Mouse (Mus musculus): ENCODE measurements around the gene Ldb2. TPM values are rescaled to one million over a fixed set of nuclear protein-coding genes. Genes with fewer than 3 reads are reported as not detected.

The Ldb2 gene
- 24.3 and 27.7 TPM in 2 replicates for polyA plus RNA-seq (2012; rRNA removed)

- peak; percentile 23 to 78 for DNase-seq (ENCODE audit: extremely low spot score in 1 of 2, low spot score in 1 of 2)
These were observed at the start of gene Ldb2 for GRCm38 (mm10) chr5:44799053-44799860. Gene Ldb2, minus strand, starts transcription at chr5:44799680.

DNA sequence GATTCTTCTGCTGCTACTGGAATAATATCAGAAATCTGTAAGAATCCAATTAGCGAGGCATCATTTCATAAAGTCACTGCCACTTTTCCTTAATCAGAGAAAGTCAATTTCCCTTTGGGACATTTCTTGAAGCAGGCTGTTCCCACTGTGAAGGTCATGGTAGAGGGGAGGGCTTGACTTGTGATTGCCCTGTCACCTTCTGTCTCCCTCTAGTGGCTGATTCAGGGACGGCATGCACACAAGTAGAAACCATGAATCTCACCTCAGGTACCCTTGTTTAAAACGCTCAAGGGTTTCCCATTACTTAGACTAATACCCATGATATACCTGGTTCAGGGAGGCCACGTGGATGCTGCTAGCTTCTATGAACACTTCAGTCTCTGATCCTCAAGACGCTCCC lies 31.8 kb upstream of the Ldb2 start:
- DNase-seq (ENCODE audit: extremely low spot score in 1 of 2, low spot score in 1 of 2) = peak in 1 of 2 experiments; percentile 11

DNA sequence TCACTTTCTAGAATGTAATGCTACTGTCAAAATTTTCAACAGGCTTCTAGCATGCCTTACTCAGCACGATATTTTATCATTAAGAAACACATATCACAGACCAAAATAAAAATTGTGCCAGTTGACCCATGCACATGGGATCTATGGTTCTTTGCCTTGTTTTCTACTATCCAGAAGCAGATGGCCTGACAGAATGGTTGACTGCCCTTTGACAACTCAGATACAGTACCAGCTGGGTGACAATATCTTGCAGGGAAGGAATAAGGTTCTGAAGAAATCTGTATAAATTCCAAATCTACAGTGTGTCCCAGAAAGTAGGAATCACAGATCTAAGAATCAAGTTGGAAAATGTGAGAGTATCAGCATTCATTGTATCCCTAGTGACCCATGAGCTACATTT lies 16.0 kb upstream of the Ldb2 start:
- no peak for DNase-seq (ENCODE audit: extremely low spot score in 1 of 2, low spot score in 1 of 2)

- no peak for DNase-seq (ENCODE audit: extremely low spot score in 1 of 2, low spot score in 1 of 2)
These were observed 6.5 kb upstream of the Ldb2 start for GRCm38 (mm10) chr5:44805960-44806359.

- no peak for DNase-seq (ENCODE audit: extremely low spot score in 1 of 2, low spot score in 1 of 2)
These were observed 1.6 kb upstream of the Ldb2 start for GRCm38 (mm10) chr5:44801100-44801499.

DNA sequence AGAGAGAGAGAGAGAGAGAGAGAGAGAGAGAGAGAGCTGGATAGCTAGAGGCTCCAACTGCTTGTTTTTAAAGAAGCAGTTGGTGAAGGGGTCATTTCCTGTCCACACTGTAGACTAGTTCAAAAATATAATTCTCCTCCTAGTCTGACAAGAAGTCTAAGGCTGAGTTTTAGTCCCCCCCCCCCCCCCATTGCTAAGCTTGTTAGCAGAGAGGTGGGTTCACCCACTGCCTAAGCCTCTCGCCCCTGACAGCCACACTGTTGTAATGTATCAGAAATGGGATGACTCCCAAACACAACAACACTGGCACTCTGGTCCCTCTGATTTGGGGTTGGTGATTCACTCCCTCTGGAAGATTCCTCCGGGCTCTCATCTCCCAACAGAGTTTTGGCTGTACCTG lies 381 bp upstream of the Ldb2 start:
- no peak for DNase-seq (ENCODE audit: extremely low spot score in 1 of 2, low spot score in 1 of 2)

GRCm38 (mm10) chr5:44798493-44798892 lies 987 bp downstream of the Ldb2 start:
- DNase-seq (ENCODE audit: extremely low spot score in 1 of 2, low spot score in 1 of 2) = no peak

GRCm38 (mm10) chr5:44798056-44798455 lies 1.4 kb downstream of the Ldb2 start:
- DNase-seq (ENCODE audit: extremely low spot score in 1 of 2, low spot score in 1 of 2) = no peak

DNA sequence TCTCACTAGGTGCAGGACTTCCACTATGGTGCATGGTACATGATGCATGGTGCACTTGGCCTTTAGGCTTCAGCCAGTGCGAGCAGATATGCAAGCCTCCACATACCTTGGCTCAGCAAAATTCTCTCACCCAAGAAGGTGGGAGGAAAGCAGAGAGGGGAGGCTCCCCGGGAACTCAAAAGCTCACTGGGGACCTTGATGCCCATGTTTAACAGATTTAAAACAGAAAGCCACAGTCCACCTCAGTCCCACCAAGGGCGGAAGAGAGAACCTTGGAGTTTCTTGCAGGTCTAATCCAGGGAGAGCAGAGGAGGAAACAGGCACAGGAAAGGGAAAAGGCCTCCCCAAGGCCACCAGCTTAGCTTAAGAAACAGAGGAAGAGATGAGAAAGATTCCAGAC lies 14.9 kb downstream of the Ldb2 start:
- no peak for DNase-seq (ENCODE audit: extremely low spot score in 1 of 2, low spot score in 1 of 2)

GRCm38 (mm10) chr5:44779340-44779739 lies 20.1 kb downstream of the Ldb2 start:
- DNase-seq (ENCODE audit: extremely low spot score in 1 of 2, low spot score in 1 of 2) = no peak

DNA sequence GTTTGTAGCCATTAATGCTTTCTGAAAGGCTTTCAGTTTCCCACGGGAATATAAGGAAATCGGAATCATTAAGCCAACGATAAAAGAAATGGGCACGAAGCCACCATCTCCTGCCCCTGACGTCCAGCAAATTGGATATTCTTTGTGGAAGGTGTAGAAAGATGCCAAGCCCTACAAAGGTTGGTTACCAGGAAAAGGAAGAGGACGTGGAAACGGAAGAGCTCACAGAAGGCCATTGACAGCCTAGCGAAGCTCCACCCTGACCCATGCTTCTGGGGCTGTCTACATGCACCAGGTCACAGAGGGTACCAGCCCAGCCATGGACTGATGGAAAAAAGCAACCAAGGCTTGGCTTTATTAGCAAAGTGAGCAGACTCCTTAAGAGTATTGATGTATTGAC lies 31.0 kb downstream of the Ldb2 start:
- DNase-seq (ENCODE audit: extremely low spot score in 1 of 2, low spot score in 1 of 2) = no peak

DNA sequence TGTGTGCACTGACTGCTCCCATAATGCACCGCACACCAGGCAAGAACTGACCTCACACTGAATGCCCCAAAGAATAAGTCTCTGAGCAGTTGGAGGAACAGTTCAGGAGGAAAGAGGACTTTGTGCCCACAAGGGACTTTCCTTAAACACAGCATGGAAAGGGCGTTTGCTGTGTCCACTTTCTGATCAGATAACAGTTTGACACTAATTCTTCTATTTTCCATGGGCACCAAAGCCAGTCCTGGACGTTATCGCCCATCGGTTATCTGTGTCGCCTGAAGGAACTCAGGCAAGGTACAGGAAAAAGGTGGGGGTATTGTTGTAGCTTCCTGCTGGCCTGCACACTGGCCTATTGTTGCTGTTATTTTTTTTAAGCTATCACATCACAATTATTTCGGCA lies 34.6 kb downstream of the Ldb2 start:
- DNase-seq (ENCODE audit: extremely low spot score in 1 of 2, low spot score in 1 of 2) = no peak

- DNase-seq (ENCODE audit: extremely low spot score in 1 of 2, low spot score in 1 of 2) = no peak
These were observed 40.3 kb downstream of the Ldb2 start for GRCm38 (mm10) chr5:44759178-44759577.

- no peak for DNase-seq (ENCODE audit: extremely low spot score in 1 of 2, low spot score in 1 of 2)
These were observed 45.1 kb downstream of the Ldb2 start for GRCm38 (mm10) chr5:44754156-44754910.

DNA sequence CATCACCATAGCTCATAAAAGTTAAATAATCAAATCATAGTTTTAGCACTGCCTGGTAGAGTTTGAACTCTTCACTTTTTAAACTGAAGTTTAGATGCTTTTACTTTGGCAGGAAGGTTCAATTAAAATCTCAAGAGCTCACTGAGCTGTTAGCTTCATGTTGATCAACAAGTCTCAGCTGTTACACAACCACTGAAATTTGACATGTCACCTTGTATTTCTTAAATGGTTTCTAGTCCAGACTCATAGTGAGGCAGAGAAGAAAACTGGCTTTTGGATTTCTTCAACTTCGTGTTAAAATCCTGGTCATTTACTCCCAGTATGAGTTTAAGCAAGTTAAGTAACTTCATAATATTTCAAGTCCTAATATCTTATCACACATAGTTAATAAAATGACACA lies 53.8 kb downstream of the Ldb2 start:
- no peak for DNase-seq (ENCODE audit: extremely low spot score in 1 of 2, low spot score in 1 of 2)

DNA sequence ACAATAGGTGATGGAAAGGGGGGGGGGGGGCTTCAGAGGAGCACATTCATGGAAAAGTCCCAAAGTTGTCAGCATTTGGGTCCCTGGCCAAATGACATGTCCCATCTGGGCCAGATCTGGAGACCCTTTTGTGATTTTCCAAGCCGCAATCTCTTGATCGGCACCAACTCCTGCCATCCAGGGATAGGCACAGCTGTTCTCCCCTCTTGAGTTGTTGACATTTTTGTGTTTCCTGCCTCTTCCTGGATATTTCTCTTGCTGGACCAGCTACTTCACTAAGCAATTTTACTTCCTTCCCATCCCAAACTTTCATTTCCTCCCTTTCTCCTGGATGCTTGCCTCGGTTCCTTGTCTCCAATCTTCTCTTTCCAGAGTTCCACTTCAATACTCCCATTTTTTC lies 63.1 kb downstream of the Ldb2 start:
- DNase-seq (ENCODE audit: extremely low spot score in 1 of 2, low spot score in 1 of 2) = no peak

DNA sequence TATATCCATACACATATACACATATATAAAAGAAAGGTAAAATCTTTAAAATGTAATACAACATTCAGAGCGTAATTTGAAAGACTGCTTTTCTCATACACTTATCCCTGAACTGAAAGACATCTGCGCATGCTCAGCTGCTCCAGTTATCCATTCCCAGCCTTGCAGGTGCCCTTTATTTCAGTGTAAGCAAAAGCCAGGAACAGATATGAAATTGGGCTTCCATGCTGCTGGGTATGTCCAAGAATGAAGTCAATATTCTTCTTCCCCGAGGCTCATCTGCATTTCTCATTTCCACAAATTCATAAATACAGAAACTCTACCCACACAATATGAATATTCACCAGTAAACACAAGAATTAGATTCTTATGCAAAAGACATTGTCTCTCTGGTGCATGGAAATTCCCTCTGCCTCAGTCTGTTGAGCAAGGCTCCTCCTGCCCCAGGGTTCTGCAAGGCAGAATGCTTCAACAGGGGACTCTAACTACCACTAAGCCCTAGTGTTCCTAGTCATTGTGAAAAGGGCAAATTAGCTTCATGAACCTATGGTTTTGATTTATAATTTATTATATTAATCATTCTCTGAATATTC lies 65.3 kb downstream of the Ldb2 start:
- DNase-seq (ENCODE audit: extremely low spot score in 1 of 2, low spot score in 1 of 2) = peak in 1 of 2 experiments; percentile 55

DNA sequence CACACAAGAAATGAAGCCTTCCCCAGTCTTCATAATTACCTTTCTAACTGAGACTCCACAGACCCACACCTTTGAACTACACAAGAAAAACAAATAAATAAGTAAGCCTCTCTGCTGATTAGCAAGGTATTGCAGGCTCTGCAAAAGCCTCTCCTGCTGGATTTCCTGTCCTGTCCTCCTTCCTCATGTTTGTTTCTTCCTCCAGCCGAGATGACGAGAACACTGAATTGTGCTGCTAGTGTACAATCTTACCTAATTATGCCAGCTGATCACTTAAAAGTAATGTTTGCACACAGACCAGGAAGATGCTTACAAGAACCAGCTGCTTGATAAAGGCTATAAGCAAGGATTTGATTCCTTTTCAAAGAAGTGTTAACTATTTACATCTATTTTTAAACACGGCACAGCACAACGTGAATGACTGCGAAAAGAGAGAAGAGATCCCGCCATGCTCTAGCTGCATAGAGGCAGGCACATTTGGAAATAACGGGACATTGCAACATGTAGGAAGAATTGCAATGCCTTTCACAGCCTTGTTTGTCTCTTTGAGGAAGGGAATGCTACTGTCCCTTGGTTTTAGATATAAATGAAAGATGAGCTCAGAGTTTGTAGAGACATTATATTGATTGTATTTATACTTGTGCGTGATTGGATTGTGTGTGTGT lies 69.7 kb downstream of the Ldb2 start:
- no peak for DNase-seq (ENCODE audit: extremely low spot score in 1 of 2, low spot score in 1 of 2)

DNA sequence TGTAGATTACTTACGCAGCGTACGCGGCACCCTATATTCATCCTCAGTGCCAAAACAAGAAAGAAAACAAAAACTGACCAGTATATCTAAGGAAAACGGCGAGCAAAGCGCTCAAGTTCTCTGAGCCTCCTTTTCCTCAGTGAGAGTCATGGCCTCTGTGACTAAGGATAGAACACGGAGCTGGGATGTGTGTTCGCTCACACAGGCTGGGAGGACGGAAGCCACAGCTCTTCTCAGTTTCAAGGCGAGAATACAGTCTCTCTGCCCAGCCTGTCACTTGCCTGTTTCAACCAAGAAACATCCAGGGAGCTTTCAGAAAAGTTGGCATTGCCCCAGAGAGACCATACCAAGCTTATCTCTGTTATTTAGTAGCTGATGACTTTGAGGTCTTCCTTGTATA lies 71.5 kb downstream of the Ldb2 start:
- no peak for DNase-seq (ENCODE audit: extremely low spot score in 1 of 2, low spot score in 1 of 2)

DNA sequence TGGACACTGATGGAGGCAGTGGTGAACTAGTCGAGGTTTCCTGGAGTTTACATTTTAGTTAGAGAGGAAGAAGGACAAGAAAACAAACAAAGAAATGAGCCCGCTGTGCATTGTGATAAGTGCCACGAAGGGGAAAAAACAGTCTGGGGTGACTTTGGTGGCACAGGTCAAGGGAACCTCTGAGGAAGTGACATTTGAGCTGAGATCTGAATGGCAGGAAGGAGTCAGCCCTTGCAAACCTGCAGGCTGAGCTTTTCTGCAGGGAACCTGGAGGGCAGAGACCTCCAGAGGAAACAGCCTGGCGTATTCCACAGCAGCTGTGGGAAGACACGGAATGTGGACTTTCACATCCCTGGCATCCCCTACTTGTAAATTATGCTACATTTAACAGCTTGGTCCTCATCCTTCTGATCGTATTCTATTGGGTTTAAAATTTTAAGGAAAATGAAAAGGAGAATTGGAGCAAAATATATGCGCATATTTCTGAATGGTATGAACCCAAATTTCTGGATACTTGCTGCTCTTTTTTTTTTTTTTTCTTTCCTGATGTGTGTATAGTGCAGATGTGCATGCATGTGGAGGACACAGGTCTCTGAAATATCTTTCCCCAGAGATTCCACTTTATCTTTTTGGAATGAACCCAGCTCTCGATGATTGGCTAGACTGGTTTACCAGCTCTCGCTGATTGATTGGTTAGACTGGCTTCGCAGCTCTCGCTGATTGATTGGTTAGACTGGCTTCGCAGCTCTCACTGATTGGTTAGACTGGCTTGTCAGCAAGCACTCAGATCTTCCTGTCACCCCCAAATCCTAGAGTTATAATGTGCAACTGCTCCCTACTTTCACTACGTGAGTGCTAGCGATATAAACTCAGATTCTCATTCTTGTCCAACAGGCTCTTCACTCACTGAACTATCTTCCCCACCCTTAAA lies 72.7 kb downstream of the Ldb2 start:
- peak; percentile 47 to 52 for DNase-seq (ENCODE audit: extremely low spot score in 1 of 2, low spot score in 1 of 2)
